Mouse (Mus musculus): ENCODE results near the gene Tex16. TPM values are rescaled to one million over a fixed set of nuclear protein-coding genes. Genes with fewer than 3 reads are reported as not detected.

Tex16 gene
- total RNA-seq (2021), result not detected
- long read RNA-seq, experiment 1, result 0 reads
- long read RNA-seq, experiment 2, result 0 reads

- intact Hi-C loops (cut with DNase I), result no loop called here
- DNase-seq, result no peak
Observed at GRCm38 (mm10) chrX:112010707-112011106, at the start of gene Tex16. Gene Tex16, plus strand, starts transcription at chrX:112011007.

GRCm38 (mm10) chrX:111999661-112000060 lies 11.1 kb upstream of the Tex16 start:
- intact Hi-C loops (cut with DNase I), result no loop called here
- DNase-seq, result no peak

Other genes starting within 250 kb of the Tex16 start
- not detected for gene Gm45194, start 119.6 kb upstream of the Tex16 start, total RNA-seq (2021)
- gene 4933403O08Rik, start 228.0 kb downstream of the Tex16 start, total RNA-seq (2021), result not detected